Comparison of ENCODE assay signal across 21 mouse cellular contexts in the genomic region with DNA sequence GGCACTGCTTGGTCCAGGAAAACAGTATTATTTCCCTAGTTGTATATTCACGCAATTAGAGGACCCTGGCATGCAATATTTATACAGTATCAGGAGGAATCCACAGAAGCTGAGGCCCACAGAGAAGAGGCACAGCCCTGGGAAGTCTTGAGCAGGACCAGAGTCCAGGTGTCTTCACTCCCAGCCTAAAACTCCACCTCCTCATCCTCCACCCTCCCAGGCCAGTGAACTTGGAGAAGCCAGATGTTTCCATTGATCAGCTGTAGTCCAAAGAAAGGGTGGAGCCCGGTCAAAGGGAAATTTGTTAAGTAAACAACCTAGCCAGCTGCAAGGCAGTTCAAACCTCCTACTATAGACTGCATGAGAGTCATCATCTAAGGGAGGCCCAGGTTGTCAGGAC. TPM values are rescaled to one million over a fixed set of nuclear protein-coding genes. Genes with fewer than 3 reads are reported as not detected.
A peak's percentile ranks its signal among the peaks of the same experiment; 100 is the strongest.
DNase-seq lines count a peak whose midpoint lies in the region; TF ChIP-seq lines count a peak whose summit lies in the region.
"Had no signal": no experiment of that assay in that cellular context is flagged by ENCODE, and none has a peak within 500 bp of the region (broad histone marks: within the 10 kb centered on the region; RNA-seq: fewer than 3 reads in every experiment).

No protein-coding gene starts in this region.

- H3K27ac ChIP-seq in liver, adult 2 months (replicated peaks; ENCODE audit: insufficient read depth, low read depth, low read length), result no peak overlapping the region
- H3K27ac ChIP-seq: embryonic facial prominence, embryonic 10.5 days; forebrain, embryonic 12.5 days; gastrocnemius, adult 2 months; heart, embryonic 13.5 days; hindbrain, postnatal 0 days; neural tube, embryonic 15.5 days had no signal

- no peak for TF ChIP-seq CTCF in liver, adult 2 months (IDR thresholded peaks at IDR 0.05; ENCODE audit: low read depth, low read length)

- H3K36me3 ChIP-seq in liver, adult 2 months (ENCODE audit: control insufficient read depth, insufficient read depth, low read length), result no peaks in the 10 kb centered on the region
- no peaks in the 10 kb centered on the region for H3K36me3 ChIP-seq in myocyte (ENCODE audit: control insufficient read depth, insufficient read depth)
- H3K36me3 ChIP-seq: embryonic facial prominence, embryonic 10.5 days; forebrain, embryonic 12.5 days; heart, embryonic 13.5 days; neural tube, embryonic 15.5 days; stomach, embryonic 15.5 days had no signal

- no peak overlapping the region for H3K4me3 ChIP-seq in liver, adult 2 months (ENCODE audit: insufficient read depth, low read depth, low read length)
- no peak overlapping the region for H3K4me3 ChIP-seq in myocyte
- H3K4me3 ChIP-seq: embryonic facial prominence, embryonic 10.5 days; forebrain, embryonic 12.5 days; gastrocnemius, adult 2 months; heart, embryonic 13.5 days; neural tube, embryonic 15.5 days; stomach, embryonic 15.5 days had no signal

- H3K27me3 ChIP-seq in liver, adult 2 months (ENCODE audit: control insufficient read depth, insufficient read depth, low read length), result no peaks in the 10 kb centered on the region
- no peaks in the 10 kb centered on the region for H3K27me3 ChIP-seq in myocyte (ENCODE audit: control insufficient read depth, insufficient read depth, insufficient read length)
- H3K27me3 ChIP-seq: heart, embryonic 13.5 days; neural tube, embryonic 15.5 days; stomach, embryonic 15.5 days had no signal

- H3K9ac ChIP-seq in liver, adult 2 months (ENCODE audit: low read depth, low read length), result no peak overlapping the region
- H3K9ac ChIP-seq: forebrain, embryonic 12.5 days; heart, embryonic 13.5 days; neural tube, embryonic 15.5 days; stomach, embryonic 15.5 days had no signal

- no peak for TF ChIP-seq POLR2A in liver, adult 2 months (IDR thresholded peaks at IDR 0.05; ENCODE audit: extremely low read depth, insufficient read depth, low read length)
- no peak for TF ChIP-seq POLR2A in myocyte (IDR thresholded peaks at IDR 0.05; ENCODE audit: insufficient read length, low read depth)

- no peaks in the 10 kb centered on the region for H3K79me2 ChIP-seq in liver, adult 2 months (ENCODE audit: control insufficient read depth, insufficient read depth, low read length)
- H3K79me2 ChIP-seq in myocyte (ENCODE audit: control insufficient read depth, insufficient read depth), result no peaks in the 10 kb centered on the region

- DNase-seq in liver, adult 2 months (ENCODE audit: extremely low read depth, low read depth, low spot score), result peak; percentile 79
- no peak for DNase-seq in liver
- DNase-seq in urinary bladder, postnatal 36 days (ENCODE audit: low spot score in 2 of 2), result peak; percentile 10 to 20
- DNase-seq in urinary bladder, postnatal 25 days (ENCODE audit: low spot score), result no peak
- no peak for DNase-seq in adrenal gland, postnatal 25 days
- DNase-seq in left cerebral cortex, adult 11 months (ENCODE audit: low spot score), result no peak
- DNase-seq: adrenal gland, adult 2 months; cerebellum, adult 8-10 months; gastrocnemius, adult 2 months; heart, postnatal 36 days; kidney, adult 8-10 months; midbrain, embryonic 14.5 days; right cerebral cortex, postnatal 25 days; thymus, postnatal 14 days had no signal

- WGBS in liver, adult 2 months, result 40% methylated on average over 2 of the region's 2 CpGs

- H3K4me1 ChIP-seq in liver, adult 2 months (ENCODE audit: control insufficient read depth, insufficient read depth, low read length), result peaks cover 8% of the 10 kb centered on the region
- H3K4me1 ChIP-seq: neural tube, embryonic 15.5 days had no signal

- H3ac ChIP-seq in myocyte (ENCODE audit: control insufficient read depth, insufficient read length), result no peak overlapping the region

- peak overlapping the region; percentile 69 for H3K4me2 ChIP-seq in myocyte (ENCODE audit: low read depth)
- H3K4me2 ChIP-seq: forebrain, embryonic 12.5 days; heart, embryonic 13.5 days; neural tube, embryonic 15.5 days; stomach, embryonic 15.5 days had no signal

TF ChIP-seq in myocyte, 11 proteins besides CTCF, POLR2A, EP300 and RAD21:
- TF ChIP-seq SRF (IDR thresholded peaks at IDR 0.05; ENCODE audit: control insufficient read depth, insufficient read length, low read depth) (no peak), MYOD1 (IDR thresholded peaks at IDR 0.05; ENCODE audit: control insufficient read depth in 1 of 3, insufficient read length in 2 of 3, low read depth in 2 of 3) (no peak), REST (IDR thresholded peaks at IDR 0.05; ENCODE audit: insufficient read depth, insufficient read length) (no peak), USF1 (IDR thresholded peaks at IDR 0.05; ENCODE audit: low read depth) (no peak), E2F4 (IDR thresholded peaks at IDR 0.05; ENCODE audit: insufficient read depth) (no peak), TCF3 (IDR thresholded peaks at IDR 0.05; ENCODE audit: insufficient read length, low read depth) (no peak), MAX (IDR thresholded peaks at IDR 0.05; ENCODE audit: low read depth) (no peak), POLR2AphosphoS2 (IDR thresholded peaks at IDR 0.05; ENCODE audit: insufficient read length, low read depth) (no peak), TCF12 (IDR thresholded peaks at IDR 0.05; ENCODE audit: insufficient read depth, poor library complexity, severe bottlenecking) (no peak), CEBPB (IDR thresholded peaks at IDR 0.05; ENCODE audit: insufficient read depth, poor library complexity, severe bottlenecking) (no peak), MYOG (IDR thresholded peaks at IDR 0.05; ENCODE audit: control insufficient read depth in 1 of 3, insufficient read depth in 1 of 3, insufficient read length in 2 of 3, low read depth in 2 of 3) (no peak)

RNA-seq across cellular contexts. Expression of gene Akap13, which starts 42.8 kb away (rescaled TPM):
- 76.2 and 92.1 TPM in 2 replicates for total RNA-seq in liver, adult 2 months (2014; rRNA removed)
- 7.4 and 8.5 TPM in 2 replicates for polyA plus RNA-seq in liver, adult 2 months (2012; rRNA removed)
- polyA plus RNA-seq in myocyte (2012; fragmentation: generic; extraction: Trizol), result 13.9 TPM
- 53.6 and 56.7 TPM in 2 replicates for total RNA-seq in adrenal gland, postnatal 25 days (2021)

Comparison
In these comparisons a context has a peak if more than half of its experiments do, and no peak if none do; other contexts are left out.
1. DNase-seq: peak in liver, adult 2 months (single experiment) and urinary bladder, postnatal 36 days (2 of 2); none in liver (single experiment), urinary bladder, postnatal 25 days (single experiment), adrenal gland, postnatal 25 days (single experiment) and left cerebral cortex, adult 11 months (single experiment).